Comparison of ENCODE assay signal across 27 mouse cellular contexts in genomic region chr13:112667215-112667614, GRCm38 (mm10). TPM values are rescaled to one million over a fixed set of nuclear protein-coding genes. Genes with fewer than 3 reads are reported as not detected.
DNase-seq lines count a peak whose midpoint lies in the region; ATAC-seq lines count a peak whose summit lies in the region.
"Had no signal": no experiment of that assay in that cellular context is flagged by ENCODE, and none has a peak within 500 bp of the region (broad histone marks: within the 10 kb centered on the region; RNA-seq: fewer than 3 reads in every experiment).

No protein-coding gene starts in this region.

- H3K4me1 ChIP-seq in heart, embryonic 11.5 days (ENCODE audit: control insufficient read depth, insufficient read depth, low read length): peaks cover 16% of the 10 kb centered on the region
- H3K4me1 ChIP-seq in heart, embryonic 16.5 days (ENCODE audit: control insufficient read depth, insufficient read depth, low read length): peaks cover 10% of the 10 kb centered on the region
- H3K4me1 ChIP-seq: embryonic facial prominence, embryonic 13.5 days; forebrain, embryonic 12.5 days; hindbrain, embryonic 10.5 days; limb, embryonic 15.5 days; midbrain, embryonic 10.5 days had no signal

- H3K4me2 ChIP-seq in heart, embryonic 11.5 days: peak overlapping the region; percentile 51
- peak overlapping the region; percentile 58 for H3K4me2 ChIP-seq in heart, embryonic 16.5 days (ENCODE audit: low read depth, low read length)
- H3K4me2 ChIP-seq: embryonic facial prominence, embryonic 13.5 days; forebrain, embryonic 12.5 days; limb, embryonic 15.5 days; liver, embryonic 15.5 days had no signal

- intact Hi-C loops in heart, postnatal 36 days (cut with DNase I): no loop called here

- peak; percentile 59; the same call in 1 of the 2 replicates for ATAC-seq in heart, embryonic 11.5 days (replicated peaks; ENCODE audit: insufficient number of reproducible peaks, low FRiP score, low TSS enrichment)
- ATAC-seq in heart, embryonic 16.5 days (replicated peaks; ENCODE audit: extremely low read depth, insufficient read depth, low FRiP score): peak; percentile 81
- ATAC-seq: hindbrain, postnatal 0 days; intestine, embryonic 16.5 days had no signal

- H3K27me3 ChIP-seq in heart, embryonic 11.5 days (ENCODE audit: control insufficient read depth, insufficient read depth, low read length): no peaks in the 10 kb centered on the region
- H3K27me3 ChIP-seq in heart, embryonic 16.5 days (ENCODE audit: control insufficient read depth, insufficient read depth, low read length): no peaks in the 10 kb centered on the region
- no peaks in the 10 kb centered on the region for H3K27me3 ChIP-seq in splenic B cell, adult 2 months (ENCODE audit: control insufficient read depth, insufficient read depth, low read length, poor library complexity, severe bottlenecking)
- H3K27me3 ChIP-seq: embryonic facial prominence, embryonic 13.5 days; forebrain, embryonic 12.5 days; limb, embryonic 15.5 days; liver, embryonic 15.5 days had no signal

- H3K36me3 ChIP-seq in heart, embryonic 11.5 days (ENCODE audit: control insufficient read depth, insufficient read depth, low read length): peaks cover 3% of the 10 kb centered on the region; the same call in 1 of the 2 replicates
- H3K36me3 ChIP-seq in heart, embryonic 16.5 days (ENCODE audit: control insufficient read depth, insufficient read depth): peaks cover 5% of the 10 kb centered on the region; the same call in 1 of the 2 replicates
- H3K36me3 ChIP-seq in splenic B cell, adult 2 months (ENCODE audit: control insufficient read depth, insufficient read depth, low read length, poor library complexity, severe bottlenecking): peaks cover 5% of the 10 kb centered on the region; the same call in 1 of the 2 replicates

- WGBS in heart, embryonic 11.5 days (ENCODE audit: insufficient replicate concordance): 34% methylated on average over 9 of the region's 9 CpGs
- 34% methylated on average over 9 of the region's 9 CpGs for WGBS in heart, embryonic 16.5 days

- H3K9me3 ChIP-seq in heart, embryonic 11.5 days (replicated peaks; ENCODE audit: control insufficient read depth, low read length): no peaks in the 10 kb centered on the region
- no peaks in the 10 kb centered on the region for H3K9me3 ChIP-seq in heart, embryonic 16.5 days (replicated peaks; ENCODE audit: control insufficient read depth, low read length)
- H3K9me3 ChIP-seq: embryonic facial prominence, embryonic 13.5 days; forebrain, embryonic 12.5 days; hindbrain, embryonic 10.5 days; limb, embryonic 15.5 days; liver, embryonic 15.5 days; midbrain, embryonic 10.5 days had no signal

- no peak overlapping the region for H3K4me3 ChIP-seq in heart, embryonic 11.5 days (ENCODE audit: low read depth, low read length)
- H3K4me3 ChIP-seq in heart, embryonic 16.5 days (ENCODE audit: low read length): peak overlapping the region; percentile 22
- H3K4me3 ChIP-seq: embryonic facial prominence, embryonic 13.5 days; erythroblast, embryonic 14.5 days; forebrain, embryonic 12.5 days; hindbrain, embryonic 10.5 days; limb, embryonic 15.5 days; liver, embryonic 15.5 days; midbrain, embryonic 10.5 days had no signal

- H3K9ac ChIP-seq in heart, embryonic 11.5 days (ENCODE audit: low read depth, low read length): no peak overlapping the region
- peak overlapping the region; percentile 29; the same call in 1 of the 2 replicates for H3K9ac ChIP-seq in heart, embryonic 16.5 days (ENCODE audit: low read length)
- H3K9ac ChIP-seq: embryonic facial prominence, embryonic 13.5 days; forebrain, embryonic 12.5 days; limb, embryonic 15.5 days; liver, embryonic 15.5 days had no signal

- DNase-seq in heart, postnatal 36 days: no peak
- DNase-seq in spleen, postnatal 36 days (ENCODE audit: low spot score in 2 of 2): peak; percentile 53 to 65
- DNase-seq in spleen, postnatal 10 days (ENCODE audit: low spot score in 2 of 2): no peak
- DNase-seq in splenic B cell, adult 2 months (ENCODE audit: low read depth, low spot score): peak; percentile 61
- no peak for DNase-seq in kidney, adult 8-10 months
- DNase-seq in kidney, postnatal 14 days: no peak
- DNase-seq: adrenal gland, adult 2 months; cerebellum, adult 2 months; cerebellum, postnatal 25 days; embryo, embryonic 11 days; gastrocnemius, postnatal 36 days; left cerebral cortex, postnatal 4 days; lung, postnatal 4 days; thymus, adult 2 months had no signal

- H3K27ac ChIP-seq in heart, embryonic 11.5 days (ENCODE audit: low read depth, low read length): no peak overlapping the region
- no peak overlapping the region; the same call in 1 of the 2 replicates for H3K27ac ChIP-seq in heart, embryonic 16.5 days (ENCODE audit: low read length)
- H3K27ac ChIP-seq: embryonic facial prominence, embryonic 13.5 days; forebrain, embryonic 12.5 days; hindbrain, embryonic 10.5 days; hindbrain, postnatal 0 days; limb, embryonic 15.5 days; liver, embryonic 15.5 days; midbrain, embryonic 10.5 days; stomach, postnatal 0 days had no signal

RNA-seq across cellular contexts. Expression of gene Slc38a9, which starts 6.7 kb away (rescaled TPM):
- polyA plus RNA-seq in heart, embryonic 11.5 days (2014; fragmentation: Nextera tagmentation; extraction: Ambion mirVana): 12.4 and 16.4 TPM in 2 replicates
- total RNA-seq in heart, postnatal 36 days (2021): 10 to 100 TPM in 1 of 2 experiments, 1 to 10 TPM in 1; 9.8 to 12.1 TPM
- polyA plus RNA-seq in heart, embryonic 16.5 days (2015; fragmentation: Nextera tagmentation; extraction: Ambion mirVana): 12.7 and 14.0 TPM in 2 replicates

RNA-seq across cellular contexts. Expression of gene Ddx4, which starts 14.9 kb away (rescaled TPM):
- 1.2 TPM in 2 replicates for polyA plus RNA-seq in heart, embryonic 11.5 days (2014; fragmentation: Nextera tagmentation; extraction: Ambion mirVana)
- total RNA-seq in heart, postnatal 36 days (2021): under 1 TPM in 1 of 2 experiments, not detected in 1; 0.14 TPM
- polyA plus RNA-seq in heart, embryonic 16.5 days (2015; fragmentation: Nextera tagmentation; extraction: Ambion mirVana): 0.47 and 0.58 TPM in 2 replicates
- total RNA-seq: gastrocnemius, adult 18-20 months; gastrocnemius, postnatal 36 days had no signal
- polyA plus RNA-seq: erythroblast, embryonic 14.5 days had no signal

Comparison
In these comparisons a context has a peak if more than half of its experiments do, and no peak if none do; other contexts are left out.
1. DNase-seq: peak in spleen, postnatal 36 days (2 of 2) and splenic B cell, adult 2 months (single experiment); none in heart, postnatal 36 days (0 of 2), spleen, postnatal 10 days (0 of 2), kidney, adult 8-10 months (0 of 2) and kidney, postnatal 14 days (single experiment).